Mouse (Mus musculus): ENCODE results near the gene Cks2. TPM values are rescaled to one million over a fixed set of nuclear protein-coding genes. Genes with fewer than 3 reads are reported as not detected.
A peak's percentile ranks its signal among the peaks of the same experiment; 100 is the strongest.

The Cks2 gene
- polyA plus RNA-seq, 1 experiment: 36.5 TPM

DNA sequence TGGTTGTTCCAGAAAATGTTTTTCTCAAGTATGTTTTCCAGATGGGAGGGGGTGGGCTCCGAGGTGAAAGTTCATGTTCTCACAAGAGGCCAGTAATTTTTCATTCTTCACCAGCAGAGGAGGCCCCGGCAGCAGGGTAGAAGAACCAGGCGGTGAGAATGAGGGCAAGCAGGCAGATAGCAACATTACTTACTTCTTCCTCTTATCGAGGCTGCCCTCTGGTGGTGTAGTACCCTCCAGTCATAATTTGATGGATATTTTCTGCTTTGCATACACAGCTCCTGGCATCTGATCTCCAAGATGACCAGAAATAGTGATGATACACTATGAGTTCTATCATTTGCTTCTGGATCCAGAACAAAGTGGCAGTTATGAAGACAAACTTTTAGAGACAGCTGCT, 6.1 kb upstream of the Cks2 start:
- Histone ChIP-seq H3K27me3 (replicated peaks; ENCODE audit: control insufficient read depth, insufficient read depth, low read length) (no peaks in the 10 kb centered on the region), H3K4me1 (ENCODE audit: control insufficient read depth, insufficient read depth, low read length) (peaks cover 8% of the 10 kb centered on the region; the same call in 1 of the 2 replicates), H3K27ac (ENCODE audit: insufficient read depth, low read depth, low read length) (no peak overlapping the region), H3K4me3 (ENCODE audit: insufficient read depth, low read depth, low read length) (no peak overlapping the region), H3K36me3 (ENCODE audit: control insufficient read depth, insufficient read depth, low read length) (no peaks in the 10 kb centered on the region)
- 69% methylated on average over 4 of the region's 4 CpGs for WGBS
- TF ChIP-seq CTCF (conservative IDR thresholded peaks at IDR 0.05; ENCODE audit: insufficient read depth, insufficient read length, low read depth, low read length): no peak
- no peak for DNase-seq

GRCm38 (mm10) chr13:51641424-51641823, 3.6 kb upstream of the Cks2 start:
- Histone ChIP-seq H3K36me3 (ENCODE audit: control insufficient read depth, insufficient read depth, low read length) (no peaks in the 10 kb centered on the region), H3K27me3 (replicated peaks; ENCODE audit: control insufficient read depth, insufficient read depth, low read length) (no peaks in the 10 kb centered on the region), H3K4me3 (ENCODE audit: insufficient read depth, low read depth, low read length) (no peak overlapping the region), H3K27ac (ENCODE audit: insufficient read depth, low read depth, low read length) (no peak overlapping the region), H3K4me1 (ENCODE audit: control insufficient read depth, insufficient read depth, low read length) (peaks cover 8% of the 10 kb centered on the region; the same call in 1 of the 2 replicates)
- TF ChIP-seq POLR2A (IDR thresholded peaks at IDR 0.05; ENCODE audit: low read depth, low read length): no peak
- no peak for TF ChIP-seq CTCF (conservative IDR thresholded peaks at IDR 0.05; ENCODE audit: insufficient read depth, insufficient read length, low read depth, low read length)
- DNase-seq: no peak
- 85% methylated on average over 3 of the region's 3 CpGs for WGBS

GRCm38 (mm10) chr13:51642171-51642778, 2.8 kb upstream of the Cks2 start:
- Histone ChIP-seq H3K27ac (ENCODE audit: insufficient read depth, low read depth, low read length) (peak overlapping the region; percentile 92), H3K27me3 (replicated peaks; ENCODE audit: control insufficient read depth, insufficient read depth, low read length) (no peaks in the 10 kb centered on the region), H3K4me1 (ENCODE audit: control insufficient read depth, insufficient read depth, low read length) (peaks cover 8% of the 10 kb centered on the region; the same call in 1 of the 2 replicates), H3K36me3 (ENCODE audit: control insufficient read depth, insufficient read depth, low read length) (no peaks in the 10 kb centered on the region), H3K4me3 (ENCODE audit: insufficient read depth, low read depth, low read length) (peak overlapping the region; percentile 37)
- no peak for TF ChIP-seq CTCF (conservative IDR thresholded peaks at IDR 0.05; ENCODE audit: insufficient read depth, insufficient read length, low read depth, low read length)
- no peak for TF ChIP-seq POLR2A (IDR thresholded peaks at IDR 0.05; ENCODE audit: low read depth, low read length)
- DNase-seq: peak; percentile 84
- WGBS: 17% methylated on average over 11 of the region's 11 CpGs

GRCm38 (mm10) chr13:51643924-51644828, 856 bp upstream of the Cks2 start:
- Histone ChIP-seq H3K27ac (ENCODE audit: insufficient read depth, low read depth, low read length) (peak overlapping the region; percentile 81), H3K4me1 (ENCODE audit: control insufficient read depth, insufficient read depth, low read length) (peaks cover 8% of the 10 kb centered on the region; the same call in 1 of the 2 replicates), H3K27me3 (replicated peaks; ENCODE audit: control insufficient read depth, insufficient read depth, low read length) (no peaks in the 10 kb centered on the region), H3K36me3 (ENCODE audit: control insufficient read depth, insufficient read depth, low read length) (no peaks in the 10 kb centered on the region), H3K4me3 (ENCODE audit: insufficient read depth, low read depth, low read length) (peak overlapping the region; percentile 82)
- TF ChIP-seq CTCF (conservative IDR thresholded peaks at IDR 0.05; ENCODE audit: insufficient read depth, insufficient read length, low read depth, low read length) (no peak), POLR2A (IDR thresholded peaks at IDR 0.05; ENCODE audit: low read depth, low read length) (no peak)
- no peak for DNase-seq
- WGBS: 33% methylated on average over 20 of the region's 20 CpGs

GRCm38 (mm10) chr13:51645872-51646271, 840 bp downstream of the Cks2 start:
- TF ChIP-seq CTCF (conservative IDR thresholded peaks at IDR 0.05; ENCODE audit: insufficient read depth, insufficient read length, low read depth, low read length) (no peak), POLR2A (IDR thresholded peaks at IDR 0.05; ENCODE audit: low read depth, low read length) (no peak)
- H3K36me3 ChIP-seq (ENCODE audit: control insufficient read depth, insufficient read depth, low read length): no peaks in the 10 kb centered on the region
- peaks cover 8% of the 10 kb centered on the region; the same call in 1 of the 2 replicates for H3K4me1 ChIP-seq (ENCODE audit: control insufficient read depth, insufficient read depth, low read length)
- 2% methylated on average over 7 of the region's 7 CpGs for WGBS
- H3K27ac ChIP-seq (ENCODE audit: insufficient read depth, low read depth, low read length): peak overlapping the region; percentile 69
- peak; percentile 74 for DNase-seq
- peak overlapping the region; percentile 90 for H3K4me3 ChIP-seq (ENCODE audit: insufficient read depth, low read depth, low read length)
- H3K27me3 ChIP-seq (replicated peaks; ENCODE audit: control insufficient read depth, insufficient read depth, low read length): no peaks in the 10 kb centered on the region

DNA sequence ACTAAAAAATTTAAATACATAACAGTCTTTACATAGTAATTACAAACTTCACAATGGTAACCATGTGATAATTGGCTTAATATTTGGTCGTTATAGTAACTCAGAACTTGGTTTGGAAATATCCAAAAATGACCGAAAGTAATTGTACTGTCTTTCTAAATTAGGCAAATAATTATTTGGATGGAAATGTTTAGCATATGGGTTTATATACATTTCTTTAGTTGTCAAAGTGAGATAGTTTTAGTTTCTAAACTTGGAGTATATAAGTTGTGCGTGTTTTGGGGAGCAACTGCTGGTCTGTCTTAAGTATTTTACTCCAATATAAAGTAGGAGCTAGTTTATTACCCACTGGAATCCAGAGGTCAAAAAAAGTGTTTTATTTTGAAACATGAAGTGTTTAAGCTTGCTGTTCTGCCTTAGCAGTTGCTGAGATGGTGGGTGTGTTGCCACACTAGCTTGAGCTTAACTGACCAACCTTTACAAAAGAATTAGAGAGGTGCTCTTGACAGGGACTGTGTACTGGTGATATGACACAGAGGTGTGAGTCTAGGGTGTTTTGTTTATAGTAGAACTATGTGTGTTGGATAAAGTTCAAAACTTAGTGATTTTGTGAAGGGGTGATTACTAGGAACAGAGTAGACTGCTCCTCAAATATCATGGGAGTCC, 1.5 kb downstream of the Cks2 start:
- Histone ChIP-seq H3K36me3 (ENCODE audit: control insufficient read depth, insufficient read depth, low read length) (no peaks in the 10 kb centered on the region), H3K27ac (ENCODE audit: insufficient read depth, low read depth, low read length) (peak overlapping the region; percentile 97), H3K4me1 (ENCODE audit: control insufficient read depth, insufficient read depth, low read length) (peaks cover 11% of the 10 kb centered on the region; the same call in 1 of the 2 replicates), H3K4me3 (ENCODE audit: insufficient read depth, low read depth, low read length) (peak overlapping the region; percentile 90), H3K27me3 (replicated peaks; ENCODE audit: control insufficient read depth, insufficient read depth, low read length) (no peaks in the 10 kb centered on the region)
- DNase-seq: peak; percentile 25
- WGBS: 17% methylated on average over 3 of the region's 3 CpGs
- TF ChIP-seq POLR2A (IDR thresholded peaks at IDR 0.05; ENCODE audit: low read depth, low read length) (no peak), CTCF (conservative IDR thresholded peaks at IDR 0.05; ENCODE audit: insufficient read depth, insufficient read length, low read depth, low read length) (no peak)

All from kidney, adult 2 months (tissue).